Mouse (Mus musculus) MEL (cell line): ENCODE measurements around the gene Dcdc2a. TPM values are rescaled to one million over a fixed set of nuclear protein-coding genes. Genes with fewer than 3 reads are reported as not detected.

Source experiments
- DNase-seq: peaks from one replicate; pipeline ENCODE4 v3.0.0; 2011; ENCODE audit warnings: low read depth, low spot score
- H3K27ac ChIP-seq: 2 replicates; pipeline ENCODE4 v1.5.1; 2012; ENCODE audit warnings: low read depth, mild to moderate bottlenecking, control low read depth, low read length, moderate library complexity; ENCODE audit not compliant: control insufficient read depth
- H3K27me3 ChIP-seq, 2 experiments: fragments of 150-350 bp in 1 of 2; sonication (generic) in 1 of 2; 2 replicates each; pipeline ENCODE4 v1.6.1; 2012; ENCODE audit warnings: low read length in 2 of 2, mild to moderate bottlenecking in 2 of 2, improper control_type of control experiment in 1 of 2, moderate library complexity in 1 of 2; ENCODE audit not compliant: insufficient read depth in 2 of 2, control insufficient read depth in 1 of 2
- H3K36me3 ChIP-seq, 2 experiments: 2 replicates each; pipeline ENCODE4 v1.6.1; 2012 to 2014; ENCODE audit warnings: low read length in 2 of 2, improper control_type of control experiment in 1 of 2, inconsistent platforms in 1 of 2, mild to moderate bottlenecking in 1 of 2; ENCODE audit not compliant: insufficient read depth in 2 of 2, control insufficient read depth in 1 of 2
- H3K4me1 ChIP-seq, 2 experiments: fragments of 150-350 bp in 1 of 2; sonication (generic) in 1 of 2; 2 replicates each; pipeline ENCODE4 v1.6.1; 2012; ENCODE audit warnings: low read length in 2 of 2, improper control_type of control experiment in 1 of 2, mild to moderate bottlenecking in 1 of 2; ENCODE audit not compliant: insufficient read depth in 2 of 2, control insufficient read depth in 1 of 2
- H3K4me3 ChIP-seq, 2 experiments: fragments of 150-350 bp in 1 of 2; sonication (generic) in 1 of 2; 2 replicates each; pipeline ENCODE4 v1.5.1; 2012; ENCODE audit warnings: low read depth in 2 of 2, low read length in 2 of 2, mild to moderate bottlenecking in 2 of 2, moderate library complexity in 2 of 2, control low read depth in 1 of 2, improper control_type of control experiment in 1 of 2; ENCODE audit not compliant: control insufficient read depth in 1 of 2, insufficient read depth in 1 of 2
- H3K79me2 ChIP-seq: 2 replicates; pipeline ENCODE4 v1.6.1; 2012; ENCODE audit warnings: mild to moderate bottlenecking, low read length, moderate library complexity; ENCODE audit not compliant: control insufficient read depth, poor library complexity, insufficient read depth
- H3K9ac ChIP-seq: 2 replicates; pipeline ENCODE4 v1.6.1; 2012; ENCODE audit warnings: low read depth, mild to moderate bottlenecking, control low read depth, low read length, moderate library complexity; ENCODE audit not compliant: control insufficient read depth, poor library complexity, severe bottlenecking
- H3K9me3 ChIP-seq: fragments of 150-350 bp; sonication (generic); replicated peaks from 2 replicates; pipeline ENCODE4 v1.6.1; 2012; ENCODE audit warnings: mild to moderate bottlenecking, low read length, improper control_type of control experiment, moderate library complexity; ENCODE audit not compliant: insufficient read depth
- BHLHE40 ChIP-seq: IDR thresholded peaks from 2 replicates; pipeline ENCODE4 v1.6.1; 2012; ENCODE audit warnings: low read depth, mild to moderate bottlenecking, inconsistent platforms, low read length, improper control_type of control experiment, borderline replicate concordance
- CHD1 ChIP-seq: IDR thresholded peaks from 2 replicates; pipeline ENCODE4 v1.6.1; 2012; ENCODE audit warnings: low read depth, mild to moderate bottlenecking, inconsistent platforms, low read length, improper control_type of control experiment
- CHD2 ChIP-seq: IDR thresholded peaks from 2 replicates; pipeline ENCODE4 v1.6.1; 2011; ENCODE audit warnings: low read length, improper control_type of control experiment
- CTCF ChIP-seq, 3 experiments: IDR thresholded peaks in 2 of 3; conservative IDR thresholded peaks in 1 of 3; 2 replicates each; pipeline ENCODE4 v1.5.1; 2011 to 2012; ENCODE audit warnings: low read length in 3 of 3, low read depth in 2 of 3, mild to moderate bottlenecking in 2 of 3, improper control_type of control experiment in 1 of 3, inconsistent platforms in 1 of 3, mixed read lengths in 1 of 3, moderate library complexity in 1 of 3; ENCODE audit not compliant: control insufficient read depth in 1 of 3, insufficient read depth in 1 of 3, poor library complexity in 1 of 3, severe bottlenecking in 1 of 3
- HCFC1 ChIP-seq: IDR thresholded peaks from 2 replicates; pipeline ENCODE4 v1.6.1; 2012; ENCODE audit warnings: low read depth, mild to moderate bottlenecking, inconsistent platforms, low read length, improper control_type of control experiment, moderate library complexity
- JUND ChIP-seq: IDR thresholded peaks from 2 replicates; pipeline ENCODE4 v1.6.1; 2011; ENCODE audit warnings: low read depth, mild to moderate bottlenecking, improper control_type of control experiment, low read length
- KAT2A ChIP-seq: conservative IDR thresholded peaks from 2 replicates; pipeline ENCODE4 v1.6.1; 2012; ENCODE audit warnings: low read depth, low read length, improper control_type of control experiment, inconsistent platforms
- MAFK ChIP-seq: IDR thresholded peaks from 2 replicates; pipeline ENCODE4 v1.6.1; 2011; ENCODE audit warnings: low read depth, mild to moderate bottlenecking, low read length, improper control_type of control experiment, borderline replicate concordance
- MAX ChIP-seq: IDR thresholded peaks from 2 replicates; pipeline ENCODE4 v1.6.1; 2011; ENCODE audit warnings: low read length, improper control_type of control experiment
- MAZ ChIP-seq: IDR thresholded peaks from 2 replicates; pipeline ENCODE4 v1.6.1; 2012; ENCODE audit warnings: low read depth, mild to moderate bottlenecking, inconsistent platforms, low read length, improper control_type of control experiment
- MXI1 ChIP-seq: IDR thresholded peaks from 2 replicates; pipeline ENCODE4 v1.6.1; 2011; ENCODE audit warnings: mild to moderate bottlenecking, low read depth, low read length, improper control_type of control experiment
- NRF1 ChIP-seq: IDR thresholded peaks from 2 replicates; pipeline ENCODE4 v1.6.1; 2014; ENCODE audit warnings: low read depth, mild to moderate bottlenecking, inconsistent platforms, low read length, improper control_type of control experiment, moderate library complexity; ENCODE audit not compliant: poor library complexity, insufficient read depth, severe bottlenecking
- POLR2A ChIP-seq, 2 experiments: IDR thresholded peaks; 2 replicates each; pipeline ENCODE4 v1.6.1; 2011 to 2012; ENCODE audit warnings: low read length in 2 of 2, mild to moderate bottlenecking in 2 of 2, control low read depth in 1 of 2, improper control_type of control experiment in 1 of 2, low read depth in 1 of 2, moderate library complexity in 1 of 2; ENCODE audit not compliant: control insufficient read depth in 1 of 2, insufficient read depth in 1 of 2, poor library complexity in 1 of 2
- TBP ChIP-seq: IDR thresholded peaks from 2 replicates; pipeline ENCODE4 v1.8.0; 2011; ENCODE audit warnings: low read depth, low read length, improper control_type of control experiment
- TCF12 ChIP-seq: IDR thresholded peaks from 2 replicates; pipeline ENCODE4 v1.6.1; 2014; ENCODE audit warnings: low read depth, mild to moderate bottlenecking, inconsistent platforms, low read length, improper control_type of control experiment, moderate library complexity
- UBTF ChIP-seq: IDR thresholded peaks from 2 replicates; pipeline ENCODE4 v1.6.1; 2012; ENCODE audit warnings: low read depth, mild to moderate bottlenecking, inconsistent platforms, low read length, improper control_type of control experiment, moderate library complexity, borderline replicate concordance; ENCODE audit not compliant: insufficient read depth
- USF1 ChIP-seq: IDR thresholded peaks from 2 replicates; pipeline ENCODE4 v1.6.1; 2014; ENCODE audit warnings: low read depth, mild to moderate bottlenecking, inconsistent platforms, low read length, improper control_type of control experiment, moderate library complexity
- ZKSCAN1 ChIP-seq: IDR thresholded peaks from 2 replicates; pipeline ENCODE4 v1.6.1; 2012; ENCODE audit warnings: low read depth, mild to moderate bottlenecking, inconsistent platforms, low read length, improper control_type of control experiment, moderate library complexity
- ZNF384 ChIP-seq: IDR thresholded peaks from 2 replicates; pipeline ENCODE4 v1.6.1; 2012; ENCODE audit warnings: low read depth, mild to moderate bottlenecking, inconsistent platforms, low read length, improper control_type of control experiment
- polyA plus RNA-seq, 2 experiments: library from polyadenylated mRNA; stranded (reverse) in 1 of 2; unstranded in 1 of 2; fragments of >175 nt in 1 of 2; fragments of >200 nt in 1 of 2; gene quantifications; 2 replicates each; pipeline versions ENCODE4 v1.2.1 to v1.2.4; 2012; ENCODE audit warnings: low replicate concordance in 2 of 2, low read depth in 1 of 2; ENCODE audit not compliant: insufficient read length in 2 of 2, insufficient read depth in 1 of 2, missing spikeins in 1 of 2
- total RNA-seq: library from RNA; depleted of rRNA; stranded (reverse); fragments of 300-350 nt; gene quantifications from 2 replicates; pipeline ENCODE4 v1.2.3, GENCODE M21; 2012; rRNA removed

Gene Dcdc2a
- total RNA-seq (not detected in 2 replicates), polyA plus RNA-seq (not detected)

GRCm38 (mm10) chr13:25055873-25056667, at the start of gene Dcdc2a:
Gene Dcdc2a (plus strand): TSS chr13:25056004.
- no peak for DNase-seq
- H3K4me1 ChIP-seq = no peaks in the 10 kb centered on the region
- H3K9ac ChIP-seq = no peak within 1 kb of the TSS
- no peak within 1 kb of the TSS for H3K27ac ChIP-seq
- no peaks in the 10 kb centered on the region for H3K9me3 ChIP-seq
- no peak within 1 kb of the TSS for H3K4me3 ChIP-seq
- no peaks in the 10 kb centered on the region for H3K36me3 ChIP-seq
- H3K79me2 ChIP-seq = no peaks in the 10 kb centered on the region
- TF ChIP-seq UBTF (no peak), MAZ (no peak), HCFC1 (no peak), MAX (no peak), USF1 (no peak), MAFK (no peak), MXI1 (no peak), POLR2A (IDR thresholded peaks at IDR 0.05; ENCODE audit: control insufficient read depth in 1 of 2, insufficient read depth in 1 of 2, low read depth in 1 of 2, low read length in 2 of 2, poor library complexity in 1 of 2) (no peak), ZNF384 (no peak), CHD2 (no peak), NRF1 (no peak), TBP (no peak), KAT2A (no peak), BHLHE40 (no peak), CHD1 (no peak), JUND (no peak), ZKSCAN1 (no peak), TCF12 (no peak)
- H3K27me3 ChIP-seq = 0 out of 4 replicates have a peak, but pooled peaks cover 0 to 2% of the 10 kb centered on the region in 2 experiments

GRCm38 (mm10) chr13:25007115-25007514, 48.7 kb upstream of the Dcdc2a start:
- peak; percentile 28 for DNase-seq
- peaks cover 0 to 2% of the 10 kb centered on the region in 2 experiments; a peak in 1 of 4 replicates for H3K36me3 ChIP-seq
- no peaks in the 10 kb centered on the region for H3K9me3 ChIP-seq
- H3K27me3 ChIP-seq = no peaks in the 10 kb centered on the region
- H3K4me1 ChIP-seq = no peaks in the 10 kb centered on the region
- no peak overlapping the region for H3K4me3 ChIP-seq
- no peaks in the 10 kb centered on the region for H3K79me2 ChIP-seq
- no peak overlapping the region for H3K9ac ChIP-seq
- H3K27ac ChIP-seq = no peak overlapping the region
- peak; percentile 9 to 59 (median 30); a peak in 4 of 6 replicates for TF ChIP-seq CTCF (IDR thresholded peaks at IDR 0.05 in 2 of 3, conservative IDR thresholded peaks at IDR 0.05 in 1 of 3; ENCODE audit: control insufficient read depth in 1 of 3, insufficient read depth in 1 of 3, low read depth in 2 of 3, low read length in 3 of 3, poor library complexity in 1 of 3, severe bottlenecking in 1 of 3)
- no peak for TF ChIP-seq ZNF384
